Mouse (Mus musculus): Measurements from ENCODE around the gene Adamtsl5. TPM values are rescaled to one million over a fixed set of nuclear protein-coding genes. Genes with fewer than 3 reads are reported as not detected.

Gene Adamtsl5
- polyA plus RNA-seq, 1 experiment from 2014 or later = 8.7 TPM

- H3K4me3 ChIP-seq (ENCODE audit: low read depth, low read length) = no peak overlapping the region
- no peak for ATAC-seq (replicated peaks; ENCODE audit: low FRiP score, low TSS enrichment, low read depth)
- DNase-seq (ENCODE audit: low spot score) = no peak
- peaks cover 21% of the 10 kb centered on the region for H3K4me1 ChIP-seq (replicated peaks; ENCODE audit: control insufficient read depth, insufficient read depth, low read length)
- H3K36me3 ChIP-seq (ENCODE audit: control insufficient read depth, insufficient read depth, low read length) = no peaks in the 10 kb centered on the region
- 0 out of 2 replicates have a peak, but pooled peaks cover 3% of the 10 kb centered on the region for H3K27me3 ChIP-seq (replicated peaks; ENCODE audit: control insufficient read depth, insufficient read depth, low read length)
- no peaks in the 10 kb centered on the region for H3K9me3 ChIP-seq (ENCODE audit: control insufficient read depth, low read length)
- WGBS = 51% methylated on average over 10 of the region's 10 CpGs
- H3K9ac ChIP-seq (ENCODE audit: low read length) = no peak overlapping the region
- H3K27ac ChIP-seq (ENCODE audit: low read depth) = peak overlapping the region; percentile 2; the same call in 1 of the 2 replicates
- H3K4me2 ChIP-seq (ENCODE audit: low read length) = peak overlapping the region; percentile 94
Measured at GRCm38 (mm10) chr10:80331636-80332524, 16.3 kb downstream of the Adamtsl5 start.

- Histone ChIP-seq H3K9ac (ENCODE audit: low read length) (peak overlapping the region; percentile 46), H3K36me3 (ENCODE audit: control insufficient read depth, insufficient read depth, low read length) (no peaks in the 10 kb centered on the region), H3K4me2 (ENCODE audit: low read length) (peak overlapping the region; percentile 94), H3K27ac (ENCODE audit: low read depth) (0 out of 2 replicates have a peak overlapping the region, but pooled peaks have one; percentile 2), H3K4me3 (ENCODE audit: low read depth, low read length) (peak overlapping the region; percentile 46; the same call in 1 of the 2 replicates), H3K9me3 (ENCODE audit: control insufficient read depth, low read length) (no peaks in the 10 kb centered on the region), H3K27me3 (replicated peaks; ENCODE audit: control insufficient read depth, insufficient read depth, low read length) (0 out of 2 replicates have a peak, but pooled peaks cover 3% of the 10 kb centered on the region), H3K4me1 (replicated peaks; ENCODE audit: control insufficient read depth, insufficient read depth, low read length) (peaks cover 21% of the 10 kb centered on the region)
- ATAC-seq (replicated peaks; ENCODE audit: low FRiP score, low TSS enrichment, low read depth) = no peak
- WGBS = 44% methylated on average over 2 of the region's 2 CpGs
- peak; percentile 67 for DNase-seq (ENCODE audit: low spot score)
Measured at GRCm38 (mm10) chr10:80330888-80331287, 17.3 kb downstream of the Adamtsl5 start.

- no peaks in the 10 kb centered on the region for H3K36me3 ChIP-seq (ENCODE audit: control insufficient read depth, insufficient read depth, low read length)
- 0 out of 2 replicates have a peak, but pooled peaks cover 3% of the 10 kb centered on the region for H3K27me3 ChIP-seq (replicated peaks; ENCODE audit: control insufficient read depth, insufficient read depth, low read length)
- DNase-seq (ENCODE audit: low spot score) (no peak), ATAC-seq (replicated peaks; ENCODE audit: low FRiP score, low TSS enrichment, low read depth) (peak; percentile 19; the same call in 1 of the 2 replicates)
- peak overlapping the region; percentile 46 for H3K4me3 ChIP-seq (ENCODE audit: low read depth, low read length)
- H3K4me2 ChIP-seq (ENCODE audit: low read length) = peak overlapping the region; percentile 94
- peaks cover 21% of the 10 kb centered on the region for H3K4me1 ChIP-seq (replicated peaks; ENCODE audit: control insufficient read depth, insufficient read depth, low read length)
- H3K27ac ChIP-seq (ENCODE audit: low read depth) = no peak overlapping the region
- H3K9ac ChIP-seq (ENCODE audit: low read length) = peak overlapping the region; percentile 46
- H3K9me3 ChIP-seq (ENCODE audit: control insufficient read depth, low read length) = no peaks in the 10 kb centered on the region
- WGBS = 2% methylated on average over 41 of the region's 41 CpGs
Measured at GRCm38 (mm10) chr10:80330084-80330483, 18.1 kb downstream of the Adamtsl5 start.

GRCm38 (mm10) chr10:80329273-80330081, 18.7 kb downstream of the Adamtsl5 start, which contains the start of the genes Pcsk4 and Reep6:
Gene Pcsk4 (minus strand): TSS chr10:80329498.
Gene Reep6 (plus strand): TSS chr10:80329953.
- Histone ChIP-seq H3K4me3 (ENCODE audit: low read depth, low read length) (peak within 1 kb of the TSS; percentile 46), H3K36me3 (ENCODE audit: control insufficient read depth, insufficient read depth, low read length) (no peaks in the 10 kb centered on the region), H3K9me3 (ENCODE audit: control insufficient read depth, low read length) (no peaks in the 10 kb centered on the region), H3K9ac (ENCODE audit: low read length) (peak within 1 kb of the TSS; percentile 46), H3K27ac (ENCODE audit: low read depth) (no peak within 1 kb of the TSS), H3K4me1 (replicated peaks; ENCODE audit: control insufficient read depth, insufficient read depth, low read length) (peaks cover 21% of the 10 kb centered on the region), H3K27me3 (replicated peaks; ENCODE audit: control insufficient read depth, insufficient read depth, low read length) (0 out of 2 replicates have a peak, but pooled peaks cover 3% of the 10 kb centered on the region), H3K4me2 (ENCODE audit: low read length) (peak within 1 kb of the TSS; percentile 94)
- WGBS = 4% methylated on average over 36 of the region's 36 CpGs
- peak; percentile 99 for DNase-seq (ENCODE audit: low spot score)
- peak; percentile 94 for ATAC-seq (replicated peaks; ENCODE audit: low FRiP score, low TSS enrichment, low read depth)

GRCm38 (mm10) chr10:80325045-80325444, 23.2 kb downstream of the Adamtsl5 start:
- H3K4me2 ChIP-seq (ENCODE audit: low read length) = no peak overlapping the region
- 78% methylated on average over 21 of the region's 21 CpGs for WGBS
- no peak for DNase-seq (ENCODE audit: low spot score)
- ATAC-seq (replicated peaks; ENCODE audit: low FRiP score, low TSS enrichment, low read depth) = no peak
- H3K4me1 ChIP-seq (replicated peaks; ENCODE audit: control insufficient read depth, insufficient read depth, low read length) = peaks cover 14% of the 10 kb centered on the region; the same call in 1 of the 2 replicates
- H3K9me3 ChIP-seq (ENCODE audit: control insufficient read depth, low read length) = no peaks in the 10 kb centered on the region
- H3K4me3 ChIP-seq (ENCODE audit: low read depth, low read length) = no peak overlapping the region
- H3K9ac ChIP-seq (ENCODE audit: low read length) = no peak overlapping the region
- H3K36me3 ChIP-seq (ENCODE audit: control insufficient read depth, insufficient read depth, low read length) = no peaks in the 10 kb centered on the region
- H3K27me3 ChIP-seq (replicated peaks; ENCODE audit: control insufficient read depth, insufficient read depth, low read length) = no peaks in the 10 kb centered on the region
- no peak overlapping the region for H3K27ac ChIP-seq (ENCODE audit: low read depth)

GRCm38 (mm10) chr10:80324120-80325037, 23.8 kb downstream of the Adamtsl5 start:
- Histone ChIP-seq H3K27ac (ENCODE audit: low read depth) (no peak overlapping the region), H3K4me2 (ENCODE audit: low read length) (peak overlapping the region; percentile 81), H3K9ac (ENCODE audit: low read length) (no peak overlapping the region), H3K36me3 (ENCODE audit: control insufficient read depth, insufficient read depth, low read length) (no peaks in the 10 kb centered on the region), H3K4me1 (replicated peaks; ENCODE audit: control insufficient read depth, insufficient read depth, low read length) (peaks cover 16% of the 10 kb centered on the region), H3K9me3 (ENCODE audit: control insufficient read depth, low read length) (no peaks in the 10 kb centered on the region), H3K4me3 (ENCODE audit: low read depth, low read length) (peak overlapping the region; percentile 51; the same call in 1 of the 2 replicates), H3K27me3 (replicated peaks; ENCODE audit: control insufficient read depth, insufficient read depth, low read length) (no peaks in the 10 kb centered on the region)
- 76% methylated on average over 17 of the region's 17 CpGs for WGBS
- ATAC-seq (replicated peaks; ENCODE audit: low FRiP score, low TSS enrichment, low read depth) (no peak), DNase-seq (ENCODE audit: low spot score) (no peak)

GRCm38 (mm10) chr10:80323261-80324119, 24.7 kb downstream of the Adamtsl5 start:
- Histone ChIP-seq H3K4me2 (ENCODE audit: low read length) (peak overlapping the region; percentile 81), H3K4me3 (ENCODE audit: low read depth, low read length) (peak overlapping the region; percentile 51), H3K27me3 (replicated peaks; ENCODE audit: control insufficient read depth, insufficient read depth, low read length) (no peaks in the 10 kb centered on the region), H3K36me3 (ENCODE audit: control insufficient read depth, insufficient read depth, low read length) (peaks cover 9% of the 10 kb centered on the region), H3K9ac (ENCODE audit: low read length) (peak overlapping the region; percentile 36), H3K4me1 (replicated peaks; ENCODE audit: control insufficient read depth, insufficient read depth, low read length) (peaks cover 11% of the 10 kb centered on the region), H3K9me3 (ENCODE audit: control insufficient read depth, low read length) (no peaks in the 10 kb centered on the region), H3K27ac (ENCODE audit: low read depth) (no peak overlapping the region)
- under 1% methylated on average over 43 of the region's 46 CpGs for WGBS
- peak; percentile 47 for ATAC-seq (replicated peaks; ENCODE audit: low FRiP score, low TSS enrichment, low read depth)
- DNase-seq (ENCODE audit: low spot score) = no peak
